Mouse (Mus musculus) lung, embryonic 16.5 days (tissue): ENCODE measurements around the gene Bcor. TPM values are rescaled to one million over a fixed set of nuclear protein-coding genes. Genes with fewer than 3 reads are reported as not detected.

ENCODE experiments used
- ATAC-seq: fragments of 200-750 bp; cut with Nextera tagmentation; 2 replicates; pipeline ENCODE4 v1.8.0; 2017; ENCODE audit warnings: low read depth, mild to moderate bottlenecking, moderate library complexity
- H3K27ac ChIP-seq: fragments of 300-500 bp; sonication (generic); 2 replicates; pipeline ENCODE4 v1.5.1; 2014; ENCODE audit warnings: mild to moderate bottlenecking, control low read depth, low read length
- H3K27me3 ChIP-seq: fragments of 300-500 bp; sonication (generic); 2 replicates; pipeline ENCODE4 v1.6.1; 2014; ENCODE audit warnings: low read depth, low read length, mixed read lengths; ENCODE audit not compliant: control insufficient read depth, insufficient read depth
- H3K36me3 ChIP-seq: fragments of 300-500 bp; sonication (generic); 2 replicates; pipeline ENCODE4 v1.6.1; 2014; ENCODE audit warnings: low read length; ENCODE audit not compliant: control insufficient read depth, insufficient read depth
- H3K4me1 ChIP-seq: fragments of 300-500 bp; sonication (generic); replicated peaks from 2 replicates; pipeline ENCODE4 v1.6.1; 2014; ENCODE audit warnings: low read length, mixed read lengths; ENCODE audit not compliant: control insufficient read depth, insufficient read depth
- H3K4me2 ChIP-seq: fragments of 300-500 bp; sonication (generic); 2 replicates; pipeline ENCODE4 v1.6.1; 2014; ENCODE audit warnings: low read depth, low read length, control low read depth
- H3K4me3 ChIP-seq: fragments of 300-500 bp; sonication (generic); 2 replicates; pipeline ENCODE4 v1.5.1; 2014; ENCODE audit warnings: mild to moderate bottlenecking, low read length, control low read depth
- H3K9ac ChIP-seq: fragments of 300-500 bp; sonication (generic); 2 replicates; pipeline ENCODE4 v1.6.1; 2014; ENCODE audit warnings: low read length, control low read depth
- H3K9me3 ChIP-seq: fragments of 300-500 bp; sonication (generic); 2 replicates; pipeline ENCODE4 v1.6.1; 2016; ENCODE audit warnings: low read length; ENCODE audit not compliant: control insufficient read depth
- WGBS: fragments of 180-500 bp; shearing (Covaris S2); extraction: QIAGEN DNeasy Blood & Tissue Kit; methylation state at CpG from one replicate; pipeline ENCODE4 v1.1.7; 2014; 5-methylcytosine and 5-hydroxymethylcytosine counted together
- polyA plus RNA-seq: library from polyadenylated mRNA; unstranded; fragments of >200 nt; fragmentation: Nextera tagmentation; extraction: Ambion mirVana; gene quantifications from 2 replicates; pipeline ENCODE4 v1.2.1, GENCODE M21; 2015

Gene Bcor
- polyA plus RNA-seq, 1 experiment from 2014 or later, result 19.7 TPM

GRCm38 (mm10) chrX:12153141-12154095 is 6.7 kb downstream of the Bcor start:
- H3K27me3 ChIP-seq, result peaks cover 25% of the 10 kb centered on the region
- WGBS, result 25% methylated on average over 31 of the region's 31 CpGs
- no peak for ATAC-seq
- peaks cover 26% of the 10 kb centered on the region for H3K4me1 ChIP-seq
- H3K27ac ChIP-seq, result 0 out of 2 replicates have a peak overlapping the region, but pooled peaks have one; percentile 25
- H3K9me3 ChIP-seq, result no peaks in the 10 kb centered on the region
- H3K36me3 ChIP-seq, result no peaks in the 10 kb centered on the region
- H3K9ac ChIP-seq, result 0 out of 2 replicates have a peak overlapping the region, but pooled peaks have one; percentile 31
- H3K4me2 ChIP-seq, result peak overlapping the region; percentile 38
- no peak overlapping the region for H3K4me3 ChIP-seq

GRCm38 (mm10) chrX:12151996-12152904 is 7.9 kb downstream of the Bcor start:
- peak overlapping the region; percentile 38 for H3K4me3 ChIP-seq
- H3K9me3 ChIP-seq, result no peaks in the 10 kb centered on the region
- ATAC-seq, result no peak
- H3K4me2 ChIP-seq, result peak overlapping the region; percentile 57
- peaks cover 24% of the 10 kb centered on the region for H3K27me3 ChIP-seq
- peak overlapping the region; percentile 44; the same call in 1 of the 2 replicates for H3K9ac ChIP-seq
- 31% methylated on average over 41 of the region's 42 CpGs for WGBS
- H3K4me1 ChIP-seq, result peaks cover 24% of the 10 kb centered on the region
- H3K27ac ChIP-seq, result no peak overlapping the region
- no peaks in the 10 kb centered on the region for H3K36me3 ChIP-seq

- Histone ChIP-seq H3K27me3 (peaks cover 21% of the 10 kb centered on the region), H3K4me2 (peak overlapping the region; percentile 57), H3K4me3 (peak overlapping the region; percentile 38), H3K36me3 (no peaks in the 10 kb centered on the region), H3K9ac (peak overlapping the region; percentile 44; the same call in 1 of the 2 replicates), H3K4me1 (peaks cover 18% of the 10 kb centered on the region), H3K9me3 (no peaks in the 10 kb centered on the region), H3K27ac (no peak overlapping the region)
- WGBS, result 9% methylated on average over 43 of the region's 43 CpGs
- 0 out of 2 replicates have a peak, but pooled peaks have one; percentile 9 for ATAC-seq
These were observed 8.7 kb downstream of the Bcor start for GRCm38 (mm10) chrX:12151269-12151995.

GRCm38 (mm10) chrX:12150425-12150824 is 9.7 kb downstream of the Bcor start:
- no peaks in the 10 kb centered on the region for H3K9me3 ChIP-seq
- no peak overlapping the region for H3K4me2 ChIP-seq
- no peak for ATAC-seq
- no peaks in the 10 kb centered on the region for H3K36me3 ChIP-seq
- no peak overlapping the region for H3K4me3 ChIP-seq
- no peak overlapping the region for H3K9ac ChIP-seq
- WGBS, result 28% methylated on average over 7 of the region's 7 CpGs
- H3K27me3 ChIP-seq, result peaks cover 20% of the 10 kb centered on the region
- H3K27ac ChIP-seq, result no peak overlapping the region
- H3K4me1 ChIP-seq, result peaks cover 17% of the 10 kb centered on the region

- no peak overlapping the region for H3K4me3 ChIP-seq
- H3K27me3 ChIP-seq, result peaks cover 10% of the 10 kb centered on the region
- H3K4me2 ChIP-seq, result no peak overlapping the region
- H3K9me3 ChIP-seq, result no peaks in the 10 kb centered on the region
- peak overlapping the region; percentile 43; the same call in 1 of the 2 replicates for H3K27ac ChIP-seq
- ATAC-seq, result no peak
- H3K36me3 ChIP-seq, result no peaks in the 10 kb centered on the region
- H3K4me1 ChIP-seq, result peaks cover 5% of the 10 kb centered on the region; the same call in 1 of the 2 replicates
- 49% methylated on average over 2 of the region's 2 CpGs for WGBS
- no peak overlapping the region for H3K9ac ChIP-seq
These were observed 13.9 kb downstream of the Bcor start for GRCm38 (mm10) chrX:12146263-12146662.

- H3K36me3 ChIP-seq, result no peaks in the 10 kb centered on the region
- no peaks in the 10 kb centered on the region; the same call in 1 of the 2 replicates for H3K4me1 ChIP-seq
- H3K4me3 ChIP-seq, result no peak overlapping the region
- no peak overlapping the region for H3K27ac ChIP-seq
- no peak overlapping the region for H3K4me2 ChIP-seq
- WGBS, result 60% methylated on average over 5 of the region's 5 CpGs
- ATAC-seq, result no peak
- H3K9me3 ChIP-seq, result no peaks in the 10 kb centered on the region
- H3K9ac ChIP-seq, result no peak overlapping the region
- peaks cover 18% of the 10 kb centered on the region for H3K27me3 ChIP-seq
These were observed 17.3 kb downstream of the Bcor start for GRCm38 (mm10) chrX:12142832-12143231.

- Histone ChIP-seq H3K4me1 (peaks cover 9% of the 10 kb centered on the region), H3K4me2 (peak overlapping the region; percentile 67), H3K4me3 (peak overlapping the region; percentile 40), H3K27ac (peak overlapping the region; percentile 22), H3K27me3 (peaks cover 39% of the 10 kb centered on the region), H3K9ac (peak overlapping the region; percentile 73), H3K9me3 (no peaks in the 10 kb centered on the region), H3K36me3 (no peaks in the 10 kb centered on the region)
- peak; percentile 30; the same call in 1 of the 2 replicates for ATAC-seq
- WGBS, result 4% methylated on average over 38 of the region's 51 CpGs
These were observed 19.9 kb downstream of the Bcor start for GRCm38 (mm10) chrX:12140086-12140740.

- Histone ChIP-seq H3K4me2 (no peak overlapping the region), H3K9me3 (no peaks in the 10 kb centered on the region), H3K27me3 (peaks cover 50% of the 10 kb centered on the region), H3K36me3 (no peaks in the 10 kb centered on the region), H3K27ac (0 out of 2 replicates have a peak overlapping the region, but pooled peaks have one; percentile 6), H3K9ac (no peak overlapping the region), H3K4me1 (peaks cover 22% of the 10 kb centered on the region), H3K4me3 (no peak overlapping the region)
- WGBS, result 35% methylated on average over 7 of the region's 7 CpGs
- no peak for ATAC-seq
These were observed 21.9 kb downstream of the Bcor start for GRCm38 (mm10) chrX:12138266-12138665.
